Mouse (Mus musculus) stomach, postnatal 0 days (tissue): ENCODE data around the gene Gpm6b. TPM values are rescaled to one million over a fixed set of nuclear protein-coding genes. Genes with fewer than 3 reads are reported as not detected.

ENCODE experiments used
- ATAC-seq: fragments of 200-750 bp; cut with Nextera tagmentation; 2 replicates; pipeline ENCODE4 v1.8.0; 2017; ENCODE audit not compliant: low FRiP score, low TSS enrichment
- DNase-seq: peaks from one replicate; pipeline ENCODE4 v3.0.0-alpha.2; 2016; ENCODE audit warnings: low spot score
- H3K27ac ChIP-seq: fragments of 300-500 bp; sonication (generic); replicated peaks from 2 replicates; pipeline ENCODE4 v1.5.1; 2014; ENCODE audit warnings: mild to moderate bottlenecking, control low read depth
- H3K27me3 ChIP-seq: fragments of 300-500 bp; sonication (generic); 2 replicates; pipeline ENCODE4 v1.6.1; 2014; ENCODE audit warnings: low read length; ENCODE audit not compliant: control insufficient read depth, insufficient read depth
- H3K36me3 ChIP-seq: fragments of 300-500 bp; sonication (generic); 2 replicates; pipeline ENCODE4 v1.6.1; 2014; ENCODE audit warnings: low read length, mixed read lengths; ENCODE audit not compliant: control insufficient read depth, insufficient read depth
- H3K4me1 ChIP-seq: fragments of 300-500 bp; sonication (generic); replicated peaks from 2 replicates; pipeline ENCODE4 v1.6.1; 2014; ENCODE audit warnings: antibody characterized with exemption; ENCODE audit not compliant: control insufficient read depth, insufficient read depth
- H3K4me2 ChIP-seq: fragments of 300-500 bp; sonication (generic); replicated peaks from 2 replicates; pipeline ENCODE4 v1.6.1; 2014; ENCODE audit warnings: low read depth, mild to moderate bottlenecking, control low read depth, moderate library complexity
- H3K4me3 ChIP-seq: fragments of 300-500 bp; sonication (generic); 2 replicates; pipeline ENCODE4 v1.5.1; 2014; ENCODE audit warnings: low read depth, low read length, control low read depth
- H3K9ac ChIP-seq: fragments of 300-500 bp; sonication (generic); 2 replicates; pipeline ENCODE4 v1.6.1; 2014; ENCODE audit warnings: mild to moderate bottlenecking, low read length, control low read depth, mixed read lengths
- H3K9me3 ChIP-seq: fragments of 300-500 bp; sonication (generic); 2 replicates; pipeline ENCODE4 v1.6.1; 2016; ENCODE audit warnings: low read length; ENCODE audit not compliant: control insufficient read depth
- CTCF ChIP-seq: IDR thresholded peaks from 2 replicates; pipeline ENCODE4 v1.5.1; 2016; ENCODE audit warnings: antibody characterized with exemption, low read depth, mild to moderate bottlenecking, moderate library complexity
- EP300 ChIP-seq: optimal IDR thresholded peaks from 2 replicates; pipeline ENCODE3; 2016; ENCODE audit warnings: antibody characterized with exemption
- WGBS: fragments of 180-500 bp; shearing (Covaris S2); extraction: QIAGEN DNeasy Blood & Tissue Kit; methylation state at CpG from one replicate; pipeline ENCODE4 v1.1.7; 2014; 5-methylcytosine and 5-hydroxymethylcytosine counted together
- polyA plus RNA-seq: library from polyadenylated mRNA; unstranded; fragments of >200 nt; fragmentation: Nextera tagmentation; extraction: Ambion mirVana; gene quantifications from 2 replicates; pipeline ENCODE4 v1.2.1, GENCODE M21; 2015

Gene Gpm6b
- polyA plus RNA-seq, 1 experiment from 2014 or later, result 21.9 TPM

GRCm38 (mm10) chrX:166354913-166355312 is 116.2 kb downstream of the Gpm6b start:
- TF ChIP-seq CTCF (no peak), EP300 (no peak)
- WGBS, result 58% methylated on average over 1 of the region's 1 CpGs

GRCm38 (mm10) chrX:166356276-166356675 is 117.6 kb downstream of the Gpm6b start:
- Histone ChIP-seq H3K36me3 (no peaks in the 10 kb centered on the region), H3K4me3 (no peak overlapping the region), H3K4me1 (no peaks in the 10 kb centered on the region), H3K27me3 (no peaks in the 10 kb centered on the region), H3K9me3 (no peaks in the 10 kb centered on the region), H3K9ac (no peak overlapping the region), H3K27ac (no peak overlapping the region), H3K4me2 (no peak overlapping the region)
- ATAC-seq (no peak), DNase-seq (no peak)
- 93% methylated on average over 3 of the region's 3 CpGs for WGBS
- no peak for TF ChIP-seq CTCF
- no peak for TF ChIP-seq EP300

More at GRCm38 (mm10) chrX:166354913-166355312, 116.2 kb downstream of the Gpm6b start:
- H3K9ac ChIP-seq, result no peak overlapping the region
- no peak overlapping the region for H3K27ac ChIP-seq
- ATAC-seq, result no peak
- H3K4me1 ChIP-seq, result no peaks in the 10 kb centered on the region
- H3K4me2 ChIP-seq, result no peak overlapping the region
- no peaks in the 10 kb centered on the region for H3K9me3 ChIP-seq
- H3K27me3 ChIP-seq, result no peaks in the 10 kb centered on the region
- no peak for DNase-seq
- H3K36me3 ChIP-seq, result no peaks in the 10 kb centered on the region
- no peak overlapping the region for H3K4me3 ChIP-seq

GRCm38 (mm10) chrX:166358955-166359354 is 120.2 kb downstream of the Gpm6b start:
- no peak for DNase-seq
- no peak overlapping the region for H3K4me2 ChIP-seq
- TF ChIP-seq CTCF, result no peak
- TF ChIP-seq EP300, result no peak
- H3K4me3 ChIP-seq, result no peak overlapping the region
- H3K9me3 ChIP-seq, result no peaks in the 10 kb centered on the region
- WGBS, result 83% methylated on average over 2 of the region's 2 CpGs
- no peak overlapping the region for H3K27ac ChIP-seq
- no peaks in the 10 kb centered on the region for H3K36me3 ChIP-seq
- H3K27me3 ChIP-seq, result no peaks in the 10 kb centered on the region
- H3K9ac ChIP-seq, result no peak overlapping the region
- no peaks in the 10 kb centered on the region for H3K4me1 ChIP-seq
- no peak for ATAC-seq

- Histone ChIP-seq H3K9ac (no peak overlapping the region), H3K27me3 (no peaks in the 10 kb centered on the region), H3K27ac (no peak overlapping the region), H3K4me2 (no peak overlapping the region), H3K36me3 (no peaks in the 10 kb centered on the region), H3K9me3 (no peaks in the 10 kb centered on the region), H3K4me3 (no peak overlapping the region), H3K4me1 (no peaks in the 10 kb centered on the region)
- ATAC-seq (no peak), DNase-seq (no peak)
- TF ChIP-seq EP300, result no peak
- no peak for TF ChIP-seq CTCF
- 72% methylated on average over 2 of the region's 2 CpGs for WGBS
These were observed 121.3 kb downstream of the Gpm6b start for GRCm38 (mm10) chrX:166359927-166360440.

- no peak overlapping the region for H3K27ac ChIP-seq
- no peaks in the 10 kb centered on the region for H3K36me3 ChIP-seq
- 76% methylated on average over 4 of the region's 4 CpGs for WGBS
- H3K4me2 ChIP-seq, result no peak overlapping the region
- ATAC-seq (no peak), DNase-seq (no peak)
- no peak overlapping the region for H3K9ac ChIP-seq
- no peaks in the 10 kb centered on the region for H3K27me3 ChIP-seq
- no peaks in the 10 kb centered on the region for H3K9me3 ChIP-seq
- H3K4me3 ChIP-seq, result no peak overlapping the region
- no peak for TF ChIP-seq CTCF
- no peak for TF ChIP-seq EP300
- no peaks in the 10 kb centered on the region for H3K4me1 ChIP-seq
These were observed 121.7 kb downstream of the Gpm6b start for GRCm38 (mm10) chrX:166360455-166360854.

- Histone ChIP-seq H3K27ac (no peak overlapping the region), H3K36me3 (no peaks in the 10 kb centered on the region), H3K4me3 (no peak overlapping the region), H3K4me2 (no peak overlapping the region), H3K9ac (no peak overlapping the region), H3K4me1 (no peaks in the 10 kb centered on the region), H3K27me3 (no peaks in the 10 kb centered on the region), H3K9me3 (no peaks in the 10 kb centered on the region)
- DNase-seq (no peak), ATAC-seq (no peak)
- 75% methylated on average over 8 of the region's 8 CpGs for WGBS
- TF ChIP-seq CTCF (no peak), EP300 (no peak)
These were observed 126.9 kb downstream of the Gpm6b start for GRCm38 (mm10) chrX:166365458-166366213.
